Mouse (Mus musculus): ENCODE measurements around the gene Slc7a8. TPM values are rescaled to one million over a fixed set of nuclear protein-coding genes. Genes with fewer than 3 reads are reported as not detected.
A peak's percentile ranks its signal among the peaks of the same experiment; 100 is the strongest.

The Slc7a8 gene
- polyA plus RNA-seq, 1 experiment from 2014 or later = 5.6 TPM

DNA sequence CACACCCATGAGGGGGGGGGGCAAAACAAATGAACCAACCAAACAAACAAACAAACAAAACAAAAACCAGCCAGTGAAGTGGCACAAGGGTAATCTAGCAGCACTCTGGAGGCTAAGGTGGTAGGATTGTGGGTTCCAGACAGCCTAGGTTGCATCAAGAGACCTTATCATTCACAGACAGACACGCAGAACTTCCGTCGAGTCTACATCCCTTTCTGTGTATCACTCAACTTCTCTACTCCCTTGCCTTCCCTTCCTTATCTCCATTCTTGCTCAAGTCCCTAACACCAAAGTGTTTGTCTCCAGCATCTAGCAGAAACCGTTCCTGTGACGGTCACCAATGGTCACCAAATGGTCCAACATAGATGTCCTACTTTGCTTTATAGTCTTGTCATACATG, 6.5 kb upstream of the Slc7a8 start:
- H3K9me3 ChIP-seq (replicated peaks; ENCODE audit: control insufficient read depth, low read length) = 0 out of 2 replicates have a peak, but pooled peaks cover 2% of the 10 kb centered on the region
- 73% methylated on average over 5 of the region's 5 CpGs for WGBS (ENCODE audit: insufficient replicate concordance)
- no peak overlapping the region for H3K9ac ChIP-seq (ENCODE audit: low read depth, low read length)
- H3K4me1 ChIP-seq (ENCODE audit: control insufficient read depth, insufficient read depth, low read length) = peaks cover 3% of the 10 kb centered on the region; the same call in 1 of the 2 replicates
- no peaks in the 10 kb centered on the region for H3K36me3 ChIP-seq (ENCODE audit: control insufficient read depth, insufficient read depth, low read length)
- no peak for ATAC-seq (replicated peaks; ENCODE audit: insufficient number of reproducible peaks, low FRiP score, low TSS enrichment)
- no peak overlapping the region for H3K27ac ChIP-seq (ENCODE audit: low read depth, low read length)
- no peak overlapping the region for H3K4me3 ChIP-seq (ENCODE audit: low read depth, low read length)
- no peaks in the 10 kb centered on the region; the same call in 1 of the 2 replicates for H3K27me3 ChIP-seq (ENCODE audit: control insufficient read depth, insufficient read depth, low read length)
- H3K4me2 ChIP-seq = no peak overlapping the region

GRCm38 (mm10) chr14:54787226-54787625, 5.5 kb upstream of the Slc7a8 start:
- Histone ChIP-seq H3K4me1 (ENCODE audit: control insufficient read depth, insufficient read depth, low read length) (peaks cover 3% of the 10 kb centered on the region; the same call in 1 of the 2 replicates), H3K36me3 (ENCODE audit: control insufficient read depth, insufficient read depth, low read length) (no peaks in the 10 kb centered on the region), H3K9me3 (replicated peaks; ENCODE audit: control insufficient read depth, low read length) (0 out of 2 replicates have a peak, but pooled peaks cover 2% of the 10 kb centered on the region), H3K4me3 (ENCODE audit: low read depth, low read length) (no peak overlapping the region), H3K27me3 (ENCODE audit: control insufficient read depth, insufficient read depth, low read length) (peaks cover 7% of the 10 kb centered on the region), H3K27ac (ENCODE audit: low read depth, low read length) (no peak overlapping the region), H3K4me2 (no peak overlapping the region), H3K9ac (ENCODE audit: low read depth, low read length) (no peak overlapping the region)
- no peak for ATAC-seq (replicated peaks; ENCODE audit: insufficient number of reproducible peaks, low FRiP score, low TSS enrichment)
- WGBS (ENCODE audit: insufficient replicate concordance) = 50% methylated on average over 4 of the region's 4 CpGs

GRCm38 (mm10) chr14:54786489-54786888, 4.7 kb upstream of the Slc7a8 start:
- H3K27me3 ChIP-seq (ENCODE audit: control insufficient read depth, insufficient read depth, low read length) = peaks cover 7% of the 10 kb centered on the region
- H3K4me3 ChIP-seq (ENCODE audit: low read depth, low read length) = no peak overlapping the region
- peaks cover 3% of the 10 kb centered on the region; the same call in 1 of the 2 replicates for H3K4me1 ChIP-seq (ENCODE audit: control insufficient read depth, insufficient read depth, low read length)
- 47% methylated on average over 10 of the region's 10 CpGs for WGBS (ENCODE audit: insufficient replicate concordance)
- 0 out of 2 replicates have a peak, but pooled peaks cover 2% of the 10 kb centered on the region for H3K9me3 ChIP-seq (replicated peaks; ENCODE audit: control insufficient read depth, low read length)
- H3K4me2 ChIP-seq = peak overlapping the region; percentile 16
- H3K27ac ChIP-seq (ENCODE audit: low read depth, low read length) = peak overlapping the region; percentile 80
- H3K36me3 ChIP-seq (ENCODE audit: control insufficient read depth, insufficient read depth, low read length) = no peaks in the 10 kb centered on the region
- ATAC-seq (replicated peaks; ENCODE audit: insufficient number of reproducible peaks, low FRiP score, low TSS enrichment) = no peak
- H3K9ac ChIP-seq (ENCODE audit: low read depth, low read length) = no peak overlapping the region

- H3K27me3 ChIP-seq (ENCODE audit: control insufficient read depth, insufficient read depth, low read length) = peaks cover 7% of the 10 kb centered on the region
- WGBS (ENCODE audit: insufficient replicate concordance) = 47% methylated on average over 4 of the region's 4 CpGs
- no peak overlapping the region for H3K9ac ChIP-seq (ENCODE audit: low read depth, low read length)
- no peaks in the 10 kb centered on the region for H3K36me3 ChIP-seq (ENCODE audit: control insufficient read depth, insufficient read depth, low read length)
- H3K4me2 ChIP-seq = no peak overlapping the region; the same call in 1 of the 2 replicates
- no peak for ATAC-seq (replicated peaks; ENCODE audit: insufficient number of reproducible peaks, low FRiP score, low TSS enrichment)
- H3K4me3 ChIP-seq (ENCODE audit: low read depth, low read length) = no peak overlapping the region
- H3K4me1 ChIP-seq (ENCODE audit: control insufficient read depth, insufficient read depth, low read length) = peaks cover 4% of the 10 kb centered on the region; the same call in 1 of the 2 replicates
- 0 out of 2 replicates have a peak, but pooled peaks cover 2% of the 10 kb centered on the region for H3K9me3 ChIP-seq (replicated peaks; ENCODE audit: control insufficient read depth, low read length)
- peak overlapping the region; percentile 80 for H3K27ac ChIP-seq (ENCODE audit: low read depth, low read length)
Measured at GRCm38 (mm10) chr14:54785898-54786297, 4.2 kb upstream of the Slc7a8 start.

GRCm38 (mm10) chr14:54782971-54783370, 1.2 kb upstream of the Slc7a8 start:
- peaks cover 5% of the 10 kb centered on the region; the same call in 1 of the 2 replicates for H3K4me1 ChIP-seq (ENCODE audit: control insufficient read depth, insufficient read depth, low read length)
- 0 out of 2 replicates have a peak, but pooled peaks cover 2% of the 10 kb centered on the region for H3K9me3 ChIP-seq (replicated peaks; ENCODE audit: control insufficient read depth, low read length)
- 89% methylated on average over 6 of the region's 6 CpGs for WGBS (ENCODE audit: insufficient replicate concordance)
- H3K36me3 ChIP-seq (ENCODE audit: control insufficient read depth, insufficient read depth, low read length) = no peaks in the 10 kb centered on the region
- H3K4me2 ChIP-seq = no peak overlapping the region
- no peak overlapping the region for H3K9ac ChIP-seq (ENCODE audit: low read depth, low read length)
- H3K27me3 ChIP-seq (ENCODE audit: control insufficient read depth, insufficient read depth, low read length) = peaks cover 19% of the 10 kb centered on the region
- H3K27ac ChIP-seq (ENCODE audit: low read depth, low read length) = no peak overlapping the region
- no peak overlapping the region for H3K4me3 ChIP-seq (ENCODE audit: low read depth, low read length)
- no peak for ATAC-seq (replicated peaks; ENCODE audit: insufficient number of reproducible peaks, low FRiP score, low TSS enrichment)

DNA sequence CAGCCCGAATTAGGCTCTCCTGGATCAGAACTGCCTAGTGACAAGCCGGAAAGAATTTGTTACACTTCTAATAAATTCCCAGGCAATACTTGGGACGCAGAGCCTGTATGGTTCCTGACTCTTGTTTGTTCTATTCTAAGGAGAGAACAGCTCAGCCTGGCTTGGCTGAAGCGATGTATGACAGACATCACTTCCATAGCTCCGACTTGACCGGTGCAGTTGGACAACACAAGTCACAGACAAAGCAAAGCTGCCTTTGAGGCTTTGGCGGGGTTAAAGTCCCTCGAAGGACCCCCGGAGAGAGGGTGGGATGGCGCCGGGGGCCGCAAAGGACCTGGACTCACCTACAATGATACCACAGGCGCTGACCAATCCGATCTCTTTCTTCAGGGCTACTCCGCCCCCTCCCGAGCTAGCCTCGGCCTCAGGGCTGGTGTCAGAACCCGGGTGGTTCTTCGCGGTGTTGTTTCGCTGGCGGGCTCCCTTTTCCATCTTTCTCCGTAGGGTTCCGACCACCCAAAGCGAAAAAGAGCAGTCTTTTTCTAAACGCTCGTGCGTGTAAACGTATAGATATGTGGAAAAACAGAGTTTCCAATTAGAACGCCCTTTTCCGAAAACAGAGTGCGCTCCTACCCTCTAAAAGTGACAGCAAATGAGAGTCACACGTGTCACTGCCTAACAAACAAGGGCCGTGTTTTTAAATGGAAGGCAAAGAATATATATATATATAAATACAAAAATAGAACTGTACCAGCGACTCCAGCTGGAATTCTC, 723 bp downstream of the Slc7a8 start:
- H3K9ac ChIP-seq (ENCODE audit: low read depth, low read length) = peak overlapping the region; percentile 66
- ATAC-seq (replicated peaks; ENCODE audit: insufficient number of reproducible peaks, low FRiP score, low TSS enrichment) = no peak
- H3K4me1 ChIP-seq (ENCODE audit: control insufficient read depth, insufficient read depth, low read length) = peaks cover 3% of the 10 kb centered on the region; the same call in 1 of the 2 replicates
- 3% methylated on average over 35 of the region's 35 CpGs for WGBS (ENCODE audit: insufficient replicate concordance)
- no peaks in the 10 kb centered on the region for H3K9me3 ChIP-seq (replicated peaks; ENCODE audit: control insufficient read depth, low read length)
- peaks cover 19% of the 10 kb centered on the region for H3K27me3 ChIP-seq (ENCODE audit: control insufficient read depth, insufficient read depth, low read length)
- peak overlapping the region; percentile 56 for H3K4me3 ChIP-seq (ENCODE audit: low read depth, low read length)
- peak overlapping the region; percentile 90 for H3K4me2 ChIP-seq
- no peak overlapping the region for H3K27ac ChIP-seq (ENCODE audit: low read depth, low read length)
- no peaks in the 10 kb centered on the region for H3K36me3 ChIP-seq (ENCODE audit: control insufficient read depth, insufficient read depth, low read length)

DNA sequence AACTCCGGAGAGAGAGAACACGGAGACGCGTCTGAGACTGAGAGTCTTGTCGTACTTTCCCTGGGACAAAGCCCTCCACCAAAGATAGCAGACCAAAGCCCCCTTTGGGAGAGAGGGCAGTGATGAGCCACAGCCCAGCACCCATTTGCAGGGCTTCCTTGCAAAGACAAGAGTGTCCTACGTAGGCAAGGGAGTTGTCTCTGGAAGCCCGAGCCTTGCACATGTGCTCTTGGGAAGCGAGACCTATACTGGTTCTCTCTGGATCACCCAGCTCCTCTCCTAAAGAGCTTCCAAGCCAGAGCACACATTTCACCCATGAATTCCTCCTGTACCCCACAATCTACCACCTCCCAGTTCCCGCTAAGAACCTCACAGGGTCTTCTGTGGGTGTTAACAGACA, 1.7 kb downstream of the Slc7a8 start:
- Histone ChIP-seq H3K27me3 (ENCODE audit: control insufficient read depth, insufficient read depth, low read length) (peaks cover 19% of the 10 kb centered on the region), H3K4me2 (no peak overlapping the region), H3K4me3 (ENCODE audit: low read depth, low read length) (no peak overlapping the region), H3K9me3 (replicated peaks; ENCODE audit: control insufficient read depth, low read length) (no peaks in the 10 kb centered on the region), H3K27ac (ENCODE audit: low read depth, low read length) (no peak overlapping the region), H3K9ac (ENCODE audit: low read depth, low read length) (no peak overlapping the region), H3K4me1 (ENCODE audit: control insufficient read depth, insufficient read depth, low read length) (0 out of 2 replicates have a peak, but pooled peaks cover 2% of the 10 kb centered on the region), H3K36me3 (ENCODE audit: control insufficient read depth, insufficient read depth, low read length) (no peaks in the 10 kb centered on the region)
- ATAC-seq (replicated peaks; ENCODE audit: insufficient number of reproducible peaks, low FRiP score, low TSS enrichment) = no peak
- WGBS (ENCODE audit: insufficient replicate concordance) = 80% methylated on average over 9 of the region's 9 CpGs

- Histone ChIP-seq H3K27ac (ENCODE audit: low read depth, low read length) (no peak overlapping the region), H3K4me3 (ENCODE audit: low read depth, low read length) (no peak overlapping the region), H3K36me3 (ENCODE audit: control insufficient read depth, insufficient read depth, low read length) (no peaks in the 10 kb centered on the region), H3K9ac (ENCODE audit: low read depth, low read length) (no peak overlapping the region), H3K9me3 (replicated peaks; ENCODE audit: control insufficient read depth, low read length) (no peaks in the 10 kb centered on the region), H3K27me3 (ENCODE audit: control insufficient read depth, insufficient read depth, low read length) (peaks cover 16% of the 10 kb centered on the region), H3K4me2 (no peak overlapping the region), H3K4me1 (ENCODE audit: control insufficient read depth, insufficient read depth, low read length) (0 out of 2 replicates have a peak, but pooled peaks cover 2% of the 10 kb centered on the region)
- ATAC-seq (replicated peaks; ENCODE audit: insufficient number of reproducible peaks, low FRiP score, low TSS enrichment) = no peak
- WGBS (ENCODE audit: insufficient replicate concordance) = 57% methylated on average over 4 of the region's 4 CpGs
Measured at GRCm38 (mm10) chr14:54777893-54778292, 3.9 kb downstream of the Slc7a8 start.

Data from heart, embryonic 11.5 days (tissue).